Mouse (Mus musculus): ENCODE data around the gene Ak3. TPM values are rescaled to one million over a fixed set of nuclear protein-coding genes. Genes with fewer than 3 reads are reported as not detected.
"Not testable (repeated sequence)": the region's sequence is repeated elsewhere in the genome, so short reads cannot be mapped to it uniquely, and the experiment has no call there.

Ak3 gene
- total RNA-seq, 1 experiment: 13.8 TPM

DNA sequence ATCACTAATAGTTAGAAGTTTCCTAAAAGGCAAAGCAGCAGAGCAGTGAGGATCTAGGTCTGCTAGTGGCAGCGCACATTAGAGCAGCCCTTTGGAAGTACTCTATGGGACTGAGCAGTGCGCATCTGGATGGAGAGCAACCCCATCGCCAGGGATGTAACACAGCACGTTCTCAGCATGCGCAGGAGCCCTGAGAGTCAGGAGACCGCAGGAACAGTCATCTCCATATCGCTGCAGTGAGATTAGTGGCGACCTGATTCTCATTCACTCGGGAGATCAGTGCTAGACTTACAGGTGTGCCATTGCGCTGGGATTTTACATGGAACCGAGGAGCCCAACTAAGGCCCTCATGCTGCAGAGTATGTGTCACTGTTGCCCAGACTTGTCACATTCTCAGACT is 38.7 kb downstream of the Ak3 start:
- peak overlapping the region; percentile 67 for H3K9ac ChIP-seq (ENCODE audit: insufficient read depth, low read depth, low read length, poor library complexity, severe bottlenecking)
- no peak for DNase-seq (ENCODE audit: low read depth, low spot score)
- in situ Hi-C loops (cut with MboI; ENCODE audit: low sequenced_read_pairs in 2 of 2, unreplicated experiment in 2 of 2): no loop called here
- peak overlapping the region; percentile 97 for H3K27ac ChIP-seq (ENCODE audit: insufficient read depth, low read depth, low read length, poor library complexity, severe bottlenecking)
- H3K36me3 ChIP-seq (ENCODE audit: control insufficient read depth, insufficient read depth, low read length, poor library complexity, severe bottlenecking): peaks cover 8% of the 10 kb centered on the region
- TF ChIP-seq ZNF384 (IDR thresholded peaks at IDR 0.05; ENCODE audit: low read depth, low read length) (no peak), CHD2 (IDR thresholded peaks at IDR 0.05; ENCODE audit: low read depth, low read length) (no peak), HCFC1 (IDR thresholded peaks at IDR 0.05; ENCODE audit: borderline replicate concordance, insufficient read depth, low read length) (no peak), MAFK (IDR thresholded peaks at IDR 0.05; ENCODE audit: insufficient read depth, low read depth, low read length) (no peak), ZC3H11A (IDR thresholded peaks at IDR 0.05; ENCODE audit: borderline replicate concordance, low read depth, low read length) (no peak)
- H3K4me3 ChIP-seq (ENCODE audit: insufficient read depth in 1 of 2, low read depth in 1 of 2, low read length in 2 of 2, poor library complexity in 1 of 2, severe bottlenecking in 1 of 2): no peak overlapping the region
- H3K4me1 ChIP-seq (ENCODE audit: control insufficient read depth in 2 of 2, insufficient read depth in 2 of 2, low read length in 2 of 2, poor library complexity in 1 of 2): peaks cover 10 to 28% of the 10 kb centered on the region in 2 experiments
- H3K9me3 ChIP-seq (ENCODE audit: control insufficient read depth, insufficient read depth, low read depth, low read length): no peaks in the 10 kb centered on the region

DNA sequence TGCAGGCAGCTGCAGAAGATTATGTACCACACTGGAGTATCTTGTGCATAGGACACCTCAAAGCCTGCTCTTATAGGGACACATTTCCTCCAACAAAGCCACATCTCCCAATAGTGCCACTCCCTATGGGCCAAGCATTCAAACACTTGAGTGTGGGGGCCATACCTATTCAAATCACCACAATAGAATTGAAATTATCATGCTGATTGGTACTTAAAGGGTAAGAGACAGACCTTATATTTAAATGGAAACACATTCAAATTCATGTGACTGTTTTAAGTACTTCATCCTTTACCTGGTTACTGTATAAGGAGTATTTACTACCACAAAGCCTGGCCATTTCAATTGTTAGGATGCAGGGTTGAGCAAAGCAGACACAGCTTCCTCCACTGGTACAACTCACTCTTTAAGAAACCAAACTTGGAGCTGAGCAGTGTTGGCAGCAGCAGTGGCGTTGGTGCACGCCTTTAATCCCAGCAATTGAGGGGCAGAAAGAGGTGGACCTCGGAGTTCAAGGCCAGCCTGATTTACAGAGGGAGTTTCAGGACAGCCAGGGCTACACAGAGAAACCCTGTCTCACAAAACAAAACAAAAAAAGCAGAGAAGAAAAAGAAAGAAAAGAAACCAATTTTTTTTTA is 39.6 kb downstream of the Ak3 start:
- in situ Hi-C loops (cut with MboI; ENCODE audit: low sequenced_read_pairs in 2 of 2, unreplicated experiment in 2 of 2): no loop called here
- H3K36me3 ChIP-seq (ENCODE audit: control insufficient read depth, insufficient read depth, low read length, poor library complexity, severe bottlenecking): peaks cover 6% of the 10 kb centered on the region

DNA sequence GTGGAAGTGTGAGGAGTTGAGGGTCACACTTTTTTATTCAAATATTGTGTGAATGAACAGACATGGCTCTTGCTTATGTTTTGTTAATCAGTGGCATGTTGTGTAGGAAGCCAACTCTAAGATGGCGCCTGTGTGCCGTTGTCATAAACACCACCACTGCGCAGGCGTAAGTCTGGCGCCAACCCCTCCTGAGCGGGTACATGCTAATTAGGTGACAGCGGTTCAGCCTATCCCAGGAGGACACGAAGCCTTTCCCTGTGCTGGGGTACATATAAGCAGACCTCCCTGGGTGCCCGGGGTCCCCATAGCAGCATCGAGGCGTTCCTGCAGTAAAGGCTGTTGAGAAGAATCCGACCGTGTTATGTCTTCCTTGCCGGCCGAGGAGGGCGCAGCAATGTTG is 47.4 kb downstream of the Ak3 start:
- H3K36me3 ChIP-seq (ENCODE audit: control insufficient read depth, insufficient read depth, low read length, poor library complexity, severe bottlenecking): peaks cover 11% of the 10 kb centered on the region
- H3K4me1 ChIP-seq (ENCODE audit: control insufficient read depth in 2 of 2, insufficient read depth in 2 of 2, low read length in 2 of 2, poor library complexity in 1 of 2); H3K4me3 ChIP-seq (ENCODE audit: insufficient read depth in 1 of 2, low read depth in 1 of 2, low read length in 2 of 2, poor library complexity in 1 of 2, severe bottlenecking in 1 of 2); in situ Hi-C loops (cut with MboI; ENCODE audit: low sequenced_read_pairs in 2 of 2, unreplicated experiment in 2 of 2); DNase-seq (ENCODE audit: low read depth, low spot score); H3K9ac ChIP-seq (ENCODE audit: insufficient read depth, low read depth, low read length, poor library complexity, severe bottlenecking); H3K27ac ChIP-seq (ENCODE audit: insufficient read depth, low read depth, low read length, poor library complexity, severe bottlenecking); H3K9me3 ChIP-seq (ENCODE audit: control insufficient read depth, insufficient read depth, low read depth, low read length): not testable (repeated sequence)

More for the DNA sequence above, 39.6 kb downstream of the Ak3 start:
- H3K4me3 ChIP-seq (ENCODE audit: insufficient read depth in 1 of 2, low read depth in 1 of 2, low read length in 2 of 2, poor library complexity in 1 of 2, severe bottlenecking in 1 of 2): no peak overlapping the region
- no peak overlapping the region for H3K9ac ChIP-seq (ENCODE audit: insufficient read depth, low read depth, low read length, poor library complexity, severe bottlenecking)
- peaks cover 10 to 28% of the 10 kb centered on the region in 2 experiments for H3K4me1 ChIP-seq (ENCODE audit: control insufficient read depth in 2 of 2, insufficient read depth in 2 of 2, low read length in 2 of 2, poor library complexity in 1 of 2)
- DNase-seq (ENCODE audit: low read depth, low spot score): peak; percentile 86
- H3K9me3 ChIP-seq (ENCODE audit: control insufficient read depth, insufficient read depth, low read depth, low read length): no peaks in the 10 kb centered on the region
- peak overlapping the region; percentile 98 for H3K27ac ChIP-seq (ENCODE audit: insufficient read depth, low read depth, low read length, poor library complexity, severe bottlenecking)
- TF ChIP-seq HCFC1 (IDR thresholded peaks at IDR 0.05; ENCODE audit: borderline replicate concordance, insufficient read depth, low read length): no peak
- peak; percentile 77 for TF ChIP-seq CHD2 (IDR thresholded peaks at IDR 0.05; ENCODE audit: low read depth, low read length)
- TF ChIP-seq ZC3H11A (IDR thresholded peaks at IDR 0.05; ENCODE audit: borderline replicate concordance, low read depth, low read length): no peak
- TF ChIP-seq MAFK (IDR thresholded peaks at IDR 0.05; ENCODE audit: insufficient read depth, low read depth, low read length): no peak
- no peak for TF ChIP-seq ZNF384 (IDR thresholded peaks at IDR 0.05; ENCODE audit: low read depth, low read length)

DNA sequence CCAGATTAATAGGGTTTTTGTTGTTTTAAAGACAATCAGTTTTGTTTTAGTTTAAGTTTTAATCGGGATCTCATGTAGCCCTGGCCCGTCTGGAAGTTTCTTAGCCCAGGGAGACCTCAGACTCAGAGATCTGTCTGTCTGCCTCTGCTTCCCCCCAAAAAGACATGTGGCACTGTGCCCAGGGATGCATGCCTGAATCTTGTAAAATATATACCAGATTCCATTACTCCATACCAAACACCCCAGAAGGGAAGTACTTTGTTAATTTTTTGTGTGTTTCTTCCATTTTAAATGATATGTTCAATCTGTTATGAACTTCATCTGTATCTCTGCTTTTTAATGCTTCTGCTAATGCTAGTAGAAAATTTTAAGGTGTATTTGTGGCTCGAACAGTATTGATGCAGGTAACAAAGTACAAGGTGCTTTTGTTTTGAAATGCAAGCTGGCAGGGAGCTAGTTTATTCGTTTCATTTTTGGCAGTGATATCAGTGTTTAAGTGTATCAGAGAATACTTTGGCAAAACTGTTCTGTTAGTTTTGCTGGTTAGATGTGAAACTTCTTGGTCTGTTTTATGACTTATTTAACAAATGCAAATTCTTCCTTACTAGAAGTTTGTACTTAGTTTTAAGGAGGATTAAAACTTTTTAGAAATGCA is 49.7 kb downstream of the Ak3 start:
- in situ Hi-C loops (cut with MboI; ENCODE audit: low sequenced_read_pairs in 2 of 2, unreplicated experiment in 2 of 2): no loop called here
- Histone ChIP-seq H3K27ac (ENCODE audit: insufficient read depth, low read depth, low read length, poor library complexity, severe bottlenecking) (no peak overlapping the region), H3K4me1 (ENCODE audit: control insufficient read depth in 2 of 2, insufficient read depth in 2 of 2, low read length in 2 of 2, poor library complexity in 1 of 2) (peaks cover 0 to 3% of the 10 kb centered on the region in 2 experiments; a peak in 1 of 4 replicates), H3K9ac (ENCODE audit: insufficient read depth, low read depth, low read length, poor library complexity, severe bottlenecking) (no peak overlapping the region), H3K36me3 (ENCODE audit: control insufficient read depth, insufficient read depth, low read length, poor library complexity, severe bottlenecking) (peaks cover 14% of the 10 kb centered on the region), H3K4me3 (ENCODE audit: insufficient read depth in 1 of 2, low read depth in 1 of 2, low read length in 2 of 2, poor library complexity in 1 of 2, severe bottlenecking in 1 of 2) (no peak overlapping the region), H3K9me3 (ENCODE audit: control insufficient read depth, insufficient read depth, low read depth, low read length) (no peaks in the 10 kb centered on the region)
- TF ChIP-seq ZNF384 (IDR thresholded peaks at IDR 0.05; ENCODE audit: low read depth, low read length) (no peak), MAFK (IDR thresholded peaks at IDR 0.05; ENCODE audit: insufficient read depth, low read depth, low read length) (no peak), CHD2 (IDR thresholded peaks at IDR 0.05; ENCODE audit: low read depth, low read length) (no peak), HCFC1 (IDR thresholded peaks at IDR 0.05; ENCODE audit: borderline replicate concordance, insufficient read depth, low read length) (no peak), ZC3H11A (IDR thresholded peaks at IDR 0.05; ENCODE audit: borderline replicate concordance, low read depth, low read length) (no peak)
- DNase-seq (ENCODE audit: low read depth, low spot score): no peak

All from ES-E14 (cell line).